Mouse (Mus musculus) spleen, embryonic (tissue): Measurements from ENCODE around the gene Pglyrp1.

Experiments used
- CTCF ChIA-PET: fragments of 350-600 bp; sonication (Branson Sonifier 250); formaldehyde crosslinking; loops from one replicate; lab custom pipeline; 2022; lab: Charles Lee

Pglyrp1 gene

GRCm38 (mm10) chr7:18926041-18926790 lies 55.1 kb downstream of the Pglyrp1 start:
- CTCF ChIA-PET: interaction anchor here (0.6 kb wide), 1 partner anchor 198 kb away, joined by 5 read pairs; no protein-coding TSS in a partner anchor

GRCm38 (mm10) chr7:18926911-18927310 lies 55.8 kb downstream of the Pglyrp1 start:
- CTCF ChIA-PET: interaction anchor here (0.5 kb wide), 1 partner anchor 55 kb away, joined by 3 read pairs; no protein-coding TSS in a partner anchor

- CTCF ChIA-PET: no interaction called here
Observed at GRCm38 (mm10) chr7:18927759-18928158, 56.6 kb downstream of the Pglyrp1 start.
